Mouse (Mus musculus): ENCODE data around the gene Ece1.

Gene Ece1

DNA sequence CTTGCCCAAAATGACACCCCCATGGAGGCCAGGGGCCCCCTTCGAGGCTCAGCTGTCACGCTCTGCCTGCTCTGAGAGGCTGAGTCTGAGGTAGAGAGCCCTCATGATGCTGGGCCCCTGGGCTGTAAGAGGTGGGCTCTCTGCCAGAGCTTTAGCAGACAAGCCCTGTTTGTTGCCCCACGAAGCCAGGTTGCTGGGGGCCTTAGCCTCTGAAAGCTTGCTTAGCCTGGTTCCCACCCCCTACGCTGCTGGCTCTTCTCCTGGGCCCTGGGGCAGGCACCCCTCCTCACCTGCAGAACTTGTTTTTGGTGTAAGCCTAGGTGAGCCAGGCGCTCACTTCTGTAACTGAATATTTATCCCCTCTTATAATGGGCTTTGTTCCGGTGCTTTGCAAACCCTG is 55.6 kb downstream of the Ece1 start:
- no peak for DNase-seq (ENCODE audit: low spot score)

DNA sequence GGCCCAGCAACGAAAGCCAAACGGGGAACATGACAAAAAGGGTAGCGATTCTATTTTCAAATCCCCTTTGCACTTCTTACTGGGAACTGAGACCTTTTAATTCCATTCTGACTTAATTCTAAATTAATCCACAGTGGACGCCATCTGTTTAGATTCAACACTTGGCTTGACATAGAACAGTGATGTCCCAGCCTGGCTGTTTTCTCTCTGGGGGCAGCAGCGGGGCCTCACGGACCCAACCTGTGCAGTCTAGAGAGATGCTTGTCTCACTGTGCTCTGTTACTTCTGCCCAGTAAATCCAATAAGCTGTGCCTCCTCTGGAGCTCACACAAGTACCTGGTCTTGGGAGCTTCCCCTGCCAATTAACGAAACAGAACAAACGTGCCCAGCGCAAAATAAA is 56.5 kb downstream of the Ece1 start:
- peak; percentile 63 for DNase-seq (ENCODE audit: low spot score)

DNA sequence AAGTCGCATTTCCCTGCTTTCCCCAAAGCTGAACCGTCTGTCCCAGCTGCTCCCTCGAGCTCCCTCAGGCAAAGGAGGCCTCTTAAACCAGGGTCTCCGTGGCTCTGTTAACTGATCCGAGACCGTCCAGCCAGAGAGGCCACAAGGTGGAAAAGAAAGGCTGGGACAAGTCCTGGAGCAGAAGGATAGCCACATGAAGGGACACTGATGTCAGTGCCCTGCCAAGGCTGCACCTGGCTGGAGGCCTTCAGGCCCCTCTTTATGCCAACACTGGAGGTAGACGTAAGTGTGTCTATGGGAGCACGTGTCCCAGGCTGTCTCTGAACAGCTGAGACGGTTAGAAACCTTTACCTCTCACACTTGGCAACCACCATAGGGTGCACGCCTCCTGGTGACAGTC is 57.1 kb downstream of the Ece1 start:
- no peak for DNase-seq (ENCODE audit: low spot score)

DNA sequence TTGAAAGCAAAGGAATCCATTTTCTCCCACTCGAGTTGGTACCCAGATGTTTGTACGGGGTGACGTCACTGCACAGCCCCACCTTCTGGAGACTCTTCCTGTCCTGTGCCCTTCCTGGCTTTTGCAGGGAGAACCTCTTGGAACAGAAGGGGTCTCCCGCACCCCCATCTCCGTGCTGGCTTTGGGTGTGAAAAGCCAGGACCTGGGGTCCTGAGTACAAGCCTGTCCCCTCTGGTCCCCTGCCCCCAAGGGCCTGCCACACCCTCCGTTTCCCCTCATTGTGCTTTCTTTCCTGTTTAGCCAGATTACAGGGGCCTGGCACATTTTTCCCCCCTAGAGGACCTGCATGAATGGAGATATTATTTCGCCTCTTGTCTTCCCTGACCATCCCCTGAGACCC is 58.0 kb downstream of the Ece1 start:
- DNase-seq (ENCODE audit: low spot score) = no peak

- no peak for DNase-seq (ENCODE audit: low spot score)
Measured at GRCm38 (mm10) chr4:137920500-137920961, 58.5 kb downstream of the Ece1 start.

DNA sequence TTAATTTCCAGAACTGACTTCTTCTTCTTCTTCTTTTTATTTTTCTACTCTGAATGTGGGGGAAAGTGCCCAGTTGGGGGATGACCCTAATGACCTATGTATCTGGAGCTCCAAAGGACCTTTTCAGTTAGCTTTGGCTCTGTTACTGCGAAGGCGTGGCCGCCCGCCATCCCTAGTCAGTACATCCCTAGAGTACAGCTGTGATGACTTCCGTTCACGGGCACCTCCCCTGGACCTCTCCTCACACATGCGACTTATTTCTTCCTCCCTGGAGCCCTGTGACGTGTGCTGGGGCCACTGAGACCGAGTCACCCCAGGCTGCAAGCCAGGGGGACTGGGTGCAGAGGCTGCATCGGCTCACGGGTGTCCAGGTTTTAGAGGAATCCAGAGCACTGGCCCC is 59.5 kb downstream of the Ece1 start:
- no peak for DNase-seq (ENCODE audit: low spot score)

DNA sequence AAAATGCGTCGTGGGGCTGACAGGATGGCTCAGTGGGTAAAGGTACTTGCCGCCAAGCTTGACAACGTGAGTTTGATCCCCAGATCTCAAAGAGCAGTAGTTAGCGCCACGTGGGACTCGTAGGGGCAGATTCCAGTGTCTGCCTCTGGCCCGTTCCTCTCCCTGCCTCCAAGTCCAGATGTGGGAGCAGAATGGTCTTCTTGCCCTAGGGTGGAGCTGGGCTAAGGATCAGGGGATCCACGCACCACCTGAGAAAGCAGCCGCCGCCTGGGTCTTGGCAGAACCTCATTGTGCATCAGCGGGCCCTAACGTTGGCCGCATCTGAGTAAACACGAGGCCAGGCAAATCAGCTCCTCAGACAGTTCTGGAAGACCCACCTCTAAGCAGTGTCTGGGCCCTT is 61.0 kb downstream of the Ece1 start:
- no peak for DNase-seq (ENCODE audit: low spot score)

- DNase-seq (ENCODE audit: low spot score) = peak; percentile 35
Measured at GRCm38 (mm10) chr4:137925176-137925575, 63.1 kb downstream of the Ece1 start.

GRCm38 (mm10) chr4:137926161-137926560 is 64.1 kb downstream of the Ece1 start:
- DNase-seq (ENCODE audit: low spot score) = no peak

DNA sequence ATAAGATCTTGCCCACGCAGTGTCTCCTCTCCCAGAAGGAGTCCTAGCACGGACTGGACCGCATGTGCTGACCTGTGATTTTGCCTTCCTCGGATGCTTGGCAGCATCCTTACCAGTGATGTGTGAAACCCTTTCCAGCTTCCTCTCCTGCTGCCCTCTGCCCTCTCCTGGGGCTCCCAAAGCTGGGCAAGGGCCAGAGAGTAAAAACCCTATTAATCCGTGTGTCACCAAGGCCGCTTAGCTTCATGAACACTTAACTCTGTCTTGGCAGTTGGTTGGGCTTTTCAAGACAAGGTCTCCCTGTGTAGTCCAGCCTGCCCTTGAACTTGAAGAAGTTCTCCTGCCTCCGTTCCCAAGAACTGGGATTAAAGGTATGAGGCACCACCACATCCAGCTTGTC is 65.1 kb downstream of the Ece1 start:
- DNase-seq (ENCODE audit: low spot score) = no peak

DNA sequence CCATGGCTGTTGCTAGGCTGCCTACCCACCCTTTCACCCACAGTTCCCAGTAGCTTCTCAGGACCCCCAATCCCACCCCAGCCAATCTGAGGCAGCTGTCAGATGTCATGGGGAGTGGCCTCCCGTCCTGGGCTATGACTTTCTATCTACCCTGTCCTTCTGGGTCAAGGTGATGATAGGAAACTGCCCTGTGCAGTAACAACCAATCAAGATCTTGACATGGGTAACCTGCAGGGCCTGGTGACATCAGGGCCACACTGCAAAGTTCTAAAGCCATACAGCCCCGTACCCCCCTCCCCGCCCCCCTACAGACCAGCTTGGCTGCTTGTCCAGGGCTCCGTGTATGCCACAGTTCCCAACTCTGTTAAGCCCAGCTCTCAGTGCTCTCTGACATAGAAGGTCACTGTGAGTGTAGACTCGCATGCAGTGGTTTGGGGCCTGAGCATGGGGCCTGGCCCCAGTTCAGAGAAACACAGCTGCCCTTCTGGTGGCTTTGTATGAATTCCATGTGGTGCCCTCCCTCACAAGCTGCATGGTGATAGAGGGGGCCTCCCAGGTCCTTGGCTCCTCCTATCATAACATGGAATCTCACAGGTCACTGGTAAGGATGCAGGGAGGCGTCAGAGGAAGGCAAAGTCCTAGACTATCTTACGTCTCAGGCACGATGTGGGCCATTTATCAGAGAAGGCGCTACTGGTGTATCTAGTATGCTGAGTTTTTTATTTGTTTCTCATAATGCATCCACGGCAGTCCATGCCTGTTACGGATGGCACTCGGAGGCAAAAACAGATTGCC is 65.9 kb downstream of the Ece1 start:
- DNase-seq (ENCODE audit: low spot score) = no peak

GRCm38 (mm10) chr4:137928813-137929212 is 66.8 kb downstream of the Ece1 start:
- no peak for DNase-seq (ENCODE audit: low spot score)

GRCm38 (mm10) chr4:137929341-137930016 is 67.4 kb downstream of the Ece1 start:
- DNase-seq (ENCODE audit: low spot score) = no peak

GRCm38 (mm10) chr4:137930500-137931008 is 68.5 kb downstream of the Ece1 start:
- peak; percentile 20 for DNase-seq (ENCODE audit: low spot score)

GRCm38 (mm10) chr4:137931009-137931757 is 69.1 kb downstream of the Ece1 start:
- DNase-seq (ENCODE audit: low spot score) = peak; percentile 87

- DNase-seq (ENCODE audit: low spot score) = no peak
Measured at GRCm38 (mm10) chr4:137932554-137933178, 70.6 kb downstream of the Ece1 start.

GRCm38 (mm10) chr4:137933328-137933727 is 71.3 kb downstream of the Ece1 start:
- no peak for DNase-seq (ENCODE audit: low spot score)

DNA sequence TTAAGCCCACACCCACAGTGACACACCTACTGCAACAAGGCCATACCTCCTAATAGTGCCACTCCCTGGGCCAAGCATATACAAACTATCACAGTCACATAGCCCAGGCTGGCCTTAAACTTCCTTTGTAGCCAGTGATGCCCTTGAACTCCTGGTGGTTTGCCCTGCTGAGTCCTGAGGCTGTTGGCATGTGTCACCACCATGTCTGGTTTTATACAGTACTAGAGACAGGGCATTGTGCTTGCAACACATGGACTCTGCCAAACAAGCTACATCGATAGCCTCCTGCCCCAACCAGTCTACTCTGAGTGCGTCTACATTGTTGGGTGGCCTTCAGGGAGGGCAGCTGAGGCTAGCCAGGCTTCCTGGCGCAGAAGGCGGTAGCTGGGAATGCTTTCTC is 74.1 kb downstream of the Ece1 start:
- no peak for DNase-seq (ENCODE audit: low spot score)

DNA sequence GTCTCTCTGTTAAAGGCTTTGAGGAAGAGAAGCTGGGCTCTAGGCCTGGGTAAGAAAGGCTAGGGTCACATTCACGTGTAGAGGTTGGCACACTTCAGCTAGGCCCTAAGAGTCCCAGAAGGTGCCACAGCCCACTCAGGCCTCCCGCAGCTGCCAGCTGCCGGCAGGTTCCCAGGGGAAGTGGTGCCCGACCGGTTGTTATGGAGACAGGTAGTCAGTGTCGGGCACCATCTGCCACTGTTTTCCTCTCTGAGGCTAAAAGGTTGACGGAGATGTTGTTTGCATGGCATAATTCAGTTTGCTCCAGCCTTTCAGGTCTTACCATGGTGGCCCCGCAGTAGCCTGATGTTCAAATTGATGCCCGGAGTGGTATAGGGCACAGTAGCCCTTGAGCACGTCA is 78.0 kb downstream of the Ece1 start:
- DNase-seq (ENCODE audit: low spot score) = no peak

- DNase-seq (ENCODE audit: low spot score) = no peak
Measured at GRCm38 (mm10) chr4:137941131-137941844, 79.3 kb downstream of the Ece1 start.

Measured in MN1 (cell line).